In the genomic region with DNA sequence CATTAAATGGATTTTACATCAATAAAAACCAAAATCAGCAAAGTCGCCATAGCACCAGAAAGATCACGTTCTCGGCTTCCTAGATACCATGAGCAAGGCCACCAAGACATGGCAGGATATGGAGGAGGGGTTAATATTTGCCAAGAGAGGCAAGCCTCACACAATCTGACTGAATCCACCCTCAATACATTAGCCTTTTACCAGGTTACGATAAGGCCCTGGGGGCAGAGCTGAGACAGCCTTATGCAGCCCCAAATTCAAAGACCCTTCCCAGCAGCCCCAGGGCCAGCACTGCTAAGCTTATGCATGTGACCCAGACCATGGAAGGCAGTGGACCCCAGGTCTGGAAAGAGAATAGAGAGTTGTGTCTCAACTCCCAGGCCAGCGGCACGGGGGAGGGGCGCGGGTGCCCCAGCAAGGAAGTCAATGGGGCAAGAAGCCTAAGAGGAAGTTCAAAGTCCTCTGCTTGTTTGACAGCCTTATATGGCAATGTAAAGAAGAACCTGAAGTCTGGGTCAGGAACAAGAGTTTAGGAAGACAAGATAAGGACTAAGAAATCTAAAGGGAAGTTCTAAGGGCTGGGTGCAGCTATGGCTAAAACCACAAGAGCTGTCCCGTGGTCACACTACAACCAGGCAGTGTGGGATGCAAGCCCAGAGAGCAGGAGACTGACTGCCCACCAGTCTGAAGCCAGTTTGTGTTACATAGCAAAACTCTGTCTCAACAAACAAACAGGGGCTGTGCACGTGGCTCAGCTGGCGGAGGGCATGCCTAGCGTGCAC, we compare ENCODE assay signal across 8 mouse cellular contexts. TPM values are rescaled to one million over a fixed set of nuclear protein-coding genes. Genes with fewer than 3 reads are reported as not detected.
DNase-seq lines count a peak whose midpoint lies in the region; ATAC-seq and TF ChIP-seq lines count a peak whose summit lies in the region.

No protein-coding gene starts in this region.

- H3K9me3 ChIP-seq in embryonic facial prominence, embryonic 13.5 days, result no peaks in the 10 kb centered on the region
- H3K9me3 ChIP-seq in liver, embryonic 14.5 days (ENCODE audit: control insufficient read depth, low read length), result no peaks in the 10 kb centered on the region
- no peaks in the 10 kb centered on the region for H3K9me3 ChIP-seq in midbrain, embryonic 15.5 days

- peak; percentile 53 to 55 for DNase-seq in lung, adult 18-20 months
- no peak for DNase-seq in lung, postnatal 10 days
- no peak for DNase-seq in liver, embryonic 14.5 days (ENCODE audit: low read depth in 3 of 3, low spot score in 3 of 3)
- peak; percentile 43 to 60 for DNase-seq in spleen, postnatal 14 days (ENCODE audit: low spot score in 2 of 2)
- DNase-seq in cerebellum, adult 9-11 months, result no peak
- DNase-seq in left cerebral cortex, adult 9 months (ENCODE audit: low spot score in 2 of 2), result no peak

- no peak for ATAC-seq in embryonic facial prominence, embryonic 13.5 days (ENCODE audit: insufficient number of reproducible peaks, insufficient read depth, low FRiP score, low TSS enrichment, low read depth)
- ATAC-seq in liver, embryonic 14.5 days (ENCODE audit: insufficient read depth), result peak; percentile 53
- no peak for ATAC-seq in midbrain, embryonic 15.5 days (replicated peaks)

- no peak for TF ChIP-seq EP300 in liver, embryonic 14.5 days (IDR thresholded peaks at IDR 0.05; ENCODE audit: low read depth)

- TF ChIP-seq CTCF in liver, embryonic 14.5 days (IDR thresholded peaks at IDR 0.05; ENCODE audit: low read depth), result no peak

- H3K4me1 ChIP-seq in embryonic facial prominence, embryonic 13.5 days, result peaks cover 34% of the 10 kb centered on the region
- H3K4me1 ChIP-seq in liver, embryonic 14.5 days (replicated peaks; ENCODE audit: control insufficient read depth in 2 of 2, insufficient read depth in 2 of 2, low read length in 1 of 2), result peaks cover 2 to 21% of the 10 kb centered on the region in 2 experiments
- peaks cover 39% of the 10 kb centered on the region for H3K4me1 ChIP-seq in midbrain, embryonic 15.5 days

- H3K4me3 ChIP-seq in embryonic facial prominence, embryonic 13.5 days, result no peak overlapping the region
- no peak overlapping the region for H3K4me3 ChIP-seq in liver, embryonic 14.5 days (ENCODE audit: insufficient read depth in 1 of 2, low read depth in 2 of 2, low read length in 2 of 2)
- H3K4me3 ChIP-seq in midbrain, embryonic 15.5 days, result no peak overlapping the region

- H3K27ac ChIP-seq in embryonic facial prominence, embryonic 13.5 days, result peak overlapping the region; percentile 35; the same call in 1 of the 2 replicates
- no peak overlapping the region for H3K27ac ChIP-seq in liver, embryonic 14.5 days
- H3K27ac ChIP-seq in midbrain, embryonic 15.5 days, result no peak overlapping the region

- H3K9ac ChIP-seq in embryonic facial prominence, embryonic 13.5 days, result no peak overlapping the region
- no peak overlapping the region for H3K9ac ChIP-seq in liver, embryonic 14.5 days (replicated peaks)
- H3K9ac ChIP-seq in midbrain, embryonic 15.5 days, result no peak overlapping the region

- no peaks in the 10 kb centered on the region for H3K27me3 ChIP-seq in embryonic facial prominence, embryonic 13.5 days
- H3K27me3 ChIP-seq in liver, embryonic 14.5 days (ENCODE audit: control insufficient read depth, insufficient read depth, low read length), result no peaks in the 10 kb centered on the region
- H3K27me3 ChIP-seq in midbrain, embryonic 15.5 days (replicated peaks), result no peaks in the 10 kb centered on the region

- peaks cover 13% of the 10 kb centered on the region for H3K36me3 ChIP-seq in embryonic facial prominence, embryonic 13.5 days
- H3K36me3 ChIP-seq in liver, embryonic 14.5 days (replicated peaks; ENCODE audit: control insufficient read depth, insufficient read depth, low read depth), result no peaks in the 10 kb centered on the region
- no peaks in the 10 kb centered on the region for H3K36me3 ChIP-seq in midbrain, embryonic 15.5 days (replicated peaks)

- H3K4me2 ChIP-seq in embryonic facial prominence, embryonic 13.5 days, result no peak overlapping the region
- H3K4me2 ChIP-seq in liver, embryonic 14.5 days (ENCODE audit: low read depth), result no peak overlapping the region; the same call in 1 of the 2 replicates
- H3K4me2 ChIP-seq in midbrain, embryonic 15.5 days, result no peak overlapping the region

- WGBS in embryonic facial prominence, embryonic 13.5 days, result 63% methylated on average over 12 of the region's 12 CpGs
- 15% methylated on average over 12 of the region's 12 CpGs for WGBS in liver, embryonic 14.5 days (ENCODE audit: insufficient replicate concordance)
- WGBS in midbrain, embryonic 15.5 days, result 73% methylated on average over 12 of the region's 12 CpGs

RNA-seq across cellular contexts. Expression of a gene that starts 27.5 kb away (rescaled TPM):
- 71.3 and 90.2 TPM in 2 replicates for polyA plus RNA-seq in embryonic facial prominence, embryonic 13.5 days (2015; fragmentation: Nextera tagmentation; extraction: Ambion mirVana)
- polyA plus RNA-seq in liver, embryonic 14.5 days (2012; rRNA removed), result 57.0 and 59.6 TPM in 2 replicates
- 77.7 and 88.7 TPM in 2 replicates for polyA plus RNA-seq in liver, embryonic 14.5 days (2014; fragmentation: Nextera tagmentation; extraction: Ambion mirVana)
- 123 and 134 TPM in 2 replicates for polyA plus RNA-seq in midbrain, embryonic 15.5 days (2015; fragmentation: Nextera tagmentation; extraction: Ambion mirVana)

RNA-seq across cellular contexts. Expression of a gene that starts 34.6 kb away (rescaled TPM):
- 11.6 and 11.7 TPM in 2 replicates for polyA plus RNA-seq in embryonic facial prominence, embryonic 13.5 days (2015; fragmentation: Nextera tagmentation; extraction: Ambion mirVana)
- polyA plus RNA-seq in liver, embryonic 14.5 days (2012; rRNA removed), result 2.7 and 2.8 TPM in 2 replicates
- 1.3 and 2.0 TPM in 2 replicates for polyA plus RNA-seq in liver, embryonic 14.5 days (2014; fragmentation: Nextera tagmentation; extraction: Ambion mirVana)
- 11.4 and 11.8 TPM in 2 replicates for polyA plus RNA-seq in midbrain, embryonic 15.5 days (2015; fragmentation: Nextera tagmentation; extraction: Ambion mirVana)

RNA-seq across cellular contexts. Expression of a gene that starts 49.2 kb away (rescaled TPM):
- polyA plus RNA-seq in embryonic facial prominence, embryonic 13.5 days (2015; fragmentation: Nextera tagmentation; extraction: Ambion mirVana), result 8.4 and 11.6 TPM in 2 replicates
- 2.5 TPM in 2 replicates for polyA plus RNA-seq in liver, embryonic 14.5 days (2012; rRNA removed)
- 2.7 and 3.3 TPM in 2 replicates for polyA plus RNA-seq in liver, embryonic 14.5 days (2014; fragmentation: Nextera tagmentation; extraction: Ambion mirVana)
- polyA plus RNA-seq in midbrain, embryonic 15.5 days (2015; fragmentation: Nextera tagmentation; extraction: Ambion mirVana), result 18.3 and 20.2 TPM in 2 replicates

Comparison
In these comparisons a context has a peak if more than half of its experiments do, and no peak if none do; other contexts are left out.
1. DNase-seq: peak in lung, adult 18-20 months (2 of 2) and spleen, postnatal 14 days (2 of 2); none in lung, postnatal 10 days (single experiment), liver, embryonic 14.5 days (0 of 3), cerebellum, adult 9-11 months (single experiment) and left cerebral cortex, adult 9 months (0 of 2).